Comparison of ENCODE assay signal across 8 mouse cellular contexts in the genomic region with DNA sequence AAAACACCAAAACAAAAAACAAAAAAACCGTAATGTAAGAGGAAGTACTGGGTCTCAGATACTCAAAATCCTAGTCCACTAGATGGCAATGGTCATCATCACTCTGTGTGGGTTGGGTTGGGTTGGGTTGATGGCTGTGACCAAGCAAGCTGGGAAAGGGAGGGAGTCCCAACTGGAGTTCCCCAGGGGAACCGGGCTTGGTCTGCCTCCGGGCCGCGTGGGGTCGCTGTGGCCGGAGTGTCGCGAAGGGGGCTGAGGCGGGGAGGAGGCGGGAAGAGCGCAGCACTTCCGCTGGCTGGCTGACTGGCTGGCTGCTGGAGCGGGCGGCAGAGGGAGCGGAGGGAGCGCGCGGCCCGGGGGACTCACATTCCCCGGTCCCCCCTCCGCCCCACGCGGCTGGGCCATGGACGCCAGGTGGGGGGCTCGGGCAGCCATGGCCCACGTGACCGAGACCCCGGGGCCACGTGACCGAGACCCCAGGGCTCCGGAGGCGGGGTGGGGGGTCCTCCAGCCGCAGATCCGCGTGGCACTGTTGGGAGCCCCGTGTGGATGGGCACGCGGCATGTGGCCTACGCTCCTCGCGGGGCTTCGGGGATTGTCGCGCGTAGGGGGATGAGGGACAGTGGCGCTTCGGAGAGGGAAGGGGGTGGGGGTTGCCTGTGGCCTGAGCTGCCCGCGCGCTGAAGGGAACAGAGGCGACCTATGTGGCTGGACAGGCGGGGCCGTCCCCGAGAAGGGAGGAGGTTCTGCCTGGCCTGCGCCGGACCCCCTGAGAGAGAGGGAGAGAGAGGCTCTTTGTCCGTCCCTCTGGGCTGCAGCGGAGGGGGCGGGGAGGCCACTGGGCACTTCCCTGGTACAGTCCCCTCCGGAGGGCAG. TPM values are rescaled to one million over a fixed set of nuclear protein-coding genes. Genes with fewer than 3 reads are reported as not detected.
DNase-seq lines count a peak whose midpoint lies in the region; ATAC-seq and TF ChIP-seq lines count a peak whose summit lies in the region.

A gene (plus strand): TSS at position 220 of the 876 bp plus-strand sequence.

- DNase-seq in layer of hippocampus, adult 11-12 months (ENCODE audit: low spot score): peak; percentile 89
- no peak for DNase-seq in layer of hippocampus, adult 9-10 months (ENCODE audit: low spot score)
- peak; percentile 95 for DNase-seq in embryonic facial prominence, embryonic 14.5 days (ENCODE audit: low spot score)
- DNase-seq in heart, adult 2 months: peak; percentile 95 to 97
- peak; percentile 91 to 92 for DNase-seq in kidney, adult 8-10 months
- DNase-seq in limb, embryonic 14.5 days (ENCODE audit: low spot score): peak; percentile 92
- peak in 1 of 2 experiments; percentile 85 for DNase-seq in spleen, adult 2 months (ENCODE audit: low read depth in 1 of 2, low spot score in 2 of 2)

- H3K4me2 ChIP-seq in embryonic facial prominence, embryonic 14.5 days (ENCODE audit: low read depth, low read length): peak within 1 kb of the TSS; percentile 93
- H3K4me2 ChIP-seq in limb, embryonic 14.5 days (replicated peaks; ENCODE audit: low read depth, low read length, severe bottlenecking): peak within 1 kb of the TSS; percentile 89
- H3K4me2 ChIP-seq in midbrain, embryonic 16.5 days (ENCODE audit: low read length): peak within 1 kb of the TSS; percentile 96

- peak within 1 kb of the TSS; percentile 62 for H3K4me3 ChIP-seq in embryonic facial prominence, embryonic 14.5 days (ENCODE audit: low read depth, low read length)
- H3K4me3 ChIP-seq in heart, adult 2 months: peak within 1 kb of the TSS; percentile 99
- peak within 1 kb of the TSS; percentile 86 for H3K4me3 ChIP-seq in limb, embryonic 14.5 days (replicated peaks; ENCODE audit: low read length)
- peak within 1 kb of the TSS; percentile 77 for H3K4me3 ChIP-seq in midbrain, embryonic 16.5 days (ENCODE audit: low read depth, low read length)
- peak within 1 kb of the TSS; percentile 81 for H3K4me3 ChIP-seq in spleen, adult 2 months (ENCODE audit: extremely low read depth, insufficient read depth, insufficient read length)

- TF ChIP-seq POLR2A in heart, adult 2 months (IDR thresholded peaks at IDR 0.05; ENCODE audit: insufficient read depth, low read depth, low read length): peak; percentile 75
- 0 out of 2 replicates have a peak, but pooled peaks have one; percentile 24 for TF ChIP-seq POLR2A in limb, embryonic 14.5 days (IDR thresholded peaks at IDR 0.05; ENCODE audit: borderline replicate concordance, extremely low read depth, insufficient read depth, insufficient read length)
- TF ChIP-seq POLR2A in spleen, adult 2 months (IDR thresholded peaks at IDR 0.05; ENCODE audit: low read depth, low read length): peak; percentile 25

- no peaks in the 10 kb centered on the region for H3K9me3 ChIP-seq in embryonic facial prominence, embryonic 14.5 days (ENCODE audit: control insufficient read depth, low read length)
- no peaks in the 10 kb centered on the region for H3K9me3 ChIP-seq in limb, embryonic 14.5 days (ENCODE audit: control insufficient read depth, low read length)
- no peaks in the 10 kb centered on the region for H3K9me3 ChIP-seq in midbrain, embryonic 16.5 days (replicated peaks; ENCODE audit: control insufficient read depth, low read length, poor library complexity, severe bottlenecking)

- peak; percentile 95 for TF ChIP-seq CTCF in heart, adult 2 months (IDR thresholded peaks at IDR 0.05)
- peak; percentile 83 for TF ChIP-seq CTCF in spleen, adult 2 months (IDR thresholded peaks at IDR 0.05; ENCODE audit: extremely low read depth, insufficient read depth, insufficient read length, insufficient replicate concordance)

- peaks cover 10% of the 10 kb centered on the region for H3K4me1 ChIP-seq in embryonic facial prominence, embryonic 14.5 days (ENCODE audit: control insufficient read depth, insufficient read depth, low read length)
- peaks cover 3% of the 10 kb centered on the region for H3K4me1 ChIP-seq in heart, adult 2 months (ENCODE audit: control insufficient read depth, insufficient read depth, low read length)
- H3K4me1 ChIP-seq in limb, embryonic 14.5 days (ENCODE audit: control insufficient read depth, insufficient read depth, low read length): peaks cover 14% of the 10 kb centered on the region; the same call in 1 of the 2 replicates
- peaks cover 11% of the 10 kb centered on the region for H3K4me1 ChIP-seq in midbrain, embryonic 16.5 days (ENCODE audit: control insufficient read depth, insufficient read depth, low read length)
- peaks cover 5% of the 10 kb centered on the region for H3K4me1 ChIP-seq in spleen, adult 2 months (ENCODE audit: control insufficient read depth, insufficient read depth, insufficient read length)

- H3K27ac ChIP-seq in embryonic facial prominence, embryonic 14.5 days (replicated peaks; ENCODE audit: low read depth, low read length): peak within 1 kb of the TSS; percentile 73
- peak within 1 kb of the TSS; percentile 86 for H3K27ac ChIP-seq in heart, adult 2 months
- peak within 1 kb of the TSS; percentile 78 for H3K27ac ChIP-seq in limb, embryonic 14.5 days (replicated peaks; ENCODE audit: low read depth, low read length)
- peak within 1 kb of the TSS; percentile 67 for H3K27ac ChIP-seq in midbrain, embryonic 16.5 days (ENCODE audit: low read length)
- H3K27ac ChIP-seq in spleen, adult 2 months (ENCODE audit: insufficient read depth, low read length): peak within 1 kb of the TSS; percentile 84

- H3K79me2 ChIP-seq in heart, adult 2 months (replicated peaks; ENCODE audit: control insufficient read depth, insufficient read depth, low read length): no peaks in the 10 kb centered on the region

- no peaks in the 10 kb centered on the region for H3K27me3 ChIP-seq in embryonic facial prominence, embryonic 14.5 days (replicated peaks; ENCODE audit: control insufficient read depth, insufficient read depth, low read length)
- H3K27me3 ChIP-seq in heart, adult 2 months (ENCODE audit: control insufficient read depth, insufficient read depth, low read length): no peaks in the 10 kb centered on the region
- no peaks in the 10 kb centered on the region for H3K27me3 ChIP-seq in limb, embryonic 14.5 days (ENCODE audit: control insufficient read depth, insufficient read depth, low read length)
- H3K27me3 ChIP-seq in midbrain, embryonic 16.5 days (ENCODE audit: control insufficient read depth, insufficient read depth, low read depth, low read length): no peaks in the 10 kb centered on the region
- no peaks in the 10 kb centered on the region for H3K27me3 ChIP-seq in spleen, adult 2 months (ENCODE audit: control insufficient read depth, insufficient read depth, low read length)

- ATAC-seq in embryonic facial prominence, embryonic 14.5 days (ENCODE audit: low read depth): peak; percentile 85
- peak; percentile 82 for ATAC-seq in limb, embryonic 14.5 days (ENCODE audit: low FRiP score, low read depth)
- peak; percentile 82 for ATAC-seq in midbrain, embryonic 16.5 days

- WGBS in embryonic facial prominence, embryonic 14.5 days: 0% methylated on average over 19 of the region's 61 CpGs
- WGBS in heart, adult 2 months: under 1% methylated on average over 57 of the region's 61 CpGs
- WGBS in limb, embryonic 14.5 days: 2% methylated on average over 37 of the region's 61 CpGs
- WGBS in midbrain, embryonic 16.5 days: under 1% methylated on average over 52 of the region's 61 CpGs
- under 1% methylated on average over 46 of the region's 61 CpGs for WGBS in spleen, adult 2 months

- intact Hi-C loops in heart, adult 2 months (cut with DNase I): loop anchor here (1.0 kb wide), 1 partner anchor 8 kb away; no protein-coding TSS in a partner anchor

- TF ChIP-seq EP300 in heart, adult 2 months (IDR thresholded peaks at IDR 0.05; ENCODE audit: insufficient read depth, low read depth, low read length): peak; percentile 83

- peak within 1 kb of the TSS; percentile 82 for H3K9ac ChIP-seq in embryonic facial prominence, embryonic 14.5 days (ENCODE audit: low read depth, low read length)
- H3K9ac ChIP-seq in heart, adult 2 months (ENCODE audit: low read depth, low read length): peak within 1 kb of the TSS; percentile 93
- peak within 1 kb of the TSS; percentile 86 for H3K9ac ChIP-seq in limb, embryonic 14.5 days (ENCODE audit: low read depth, low read length, severe bottlenecking)
- H3K9ac ChIP-seq in midbrain, embryonic 16.5 days (ENCODE audit: low read depth, low read length): peak within 1 kb of the TSS; percentile 88

- peaks cover 38% of the 10 kb centered on the region for H3K36me3 ChIP-seq in embryonic facial prominence, embryonic 14.5 days (ENCODE audit: control insufficient read depth, insufficient read depth, low read length)
- H3K36me3 ChIP-seq in heart, adult 2 months (ENCODE audit: control insufficient read depth, insufficient read depth, low read length): peaks cover 3% of the 10 kb centered on the region; the same call in 1 of the 2 replicates
- peaks cover 30% of the 10 kb centered on the region for H3K36me3 ChIP-seq in limb, embryonic 14.5 days (ENCODE audit: control insufficient read depth, insufficient read depth, low read length)
- H3K36me3 ChIP-seq in midbrain, embryonic 16.5 days (ENCODE audit: control insufficient read depth, insufficient read depth, low read length): peaks cover 17% of the 10 kb centered on the region
- peaks cover 42% of the 10 kb centered on the region for H3K36me3 ChIP-seq in spleen, adult 2 months (ENCODE audit: control insufficient read depth, insufficient read depth, low read length)

RNA-seq across cellular contexts. Expression of the gene that starts here (rescaled TPM):
- 139 and 143 TPM in 2 replicates for polyA plus RNA-seq in embryonic facial prominence, embryonic 14.5 days (2014; fragmentation: Nextera tagmentation; extraction: Ambion mirVana)
- total RNA-seq in heart, adult 2 months (2021): 10 to 100 TPM; 23.4 to 24.0 TPM
- polyA plus RNA-seq in heart, adult 2 months (2012; rRNA removed): 45.1 and 49.2 TPM in 2 replicates
- 96.9 and 168 TPM in 2 replicates for polyA plus RNA-seq in limb, embryonic 14.5 days (2012; rRNA removed)
- 128 and 138 TPM in 2 replicates for polyA plus RNA-seq in limb, embryonic 14.5 days (2014; fragmentation: Nextera tagmentation; extraction: Ambion mirVana)
- polyA plus RNA-seq in midbrain, embryonic 16.5 days (2015; fragmentation: Nextera tagmentation; extraction: Ambion mirVana): 76.0 and 79.6 TPM in 2 replicates
- 70.9 and 71.3 TPM in 2 replicates for polyA plus RNA-seq in spleen, adult 2 months (2012; rRNA removed)

Comparison
In these comparisons a context has a peak if more than half of its experiments do, and no peak if none do; other contexts are left out.
1. POLR2A ChIP-seq: peak in every context shown above with its lines; median percentile 75 in heart, adult 2 months; 25 in spleen, adult 2 months; 24 in limb, embryonic 14.5 days.